Mouse (Mus musculus): Measurements from ENCODE around the gene Gal3st1. TPM values are rescaled to one million over a fixed set of nuclear protein-coding genes. Genes with fewer than 3 reads are reported as not detected.

Gal3st1 gene
- total RNA-seq, 1 experiment from 2014 or later: not detected

Other genes starting within 250 kb of the Gal3st1 start
- not detected in 2 replicates for gene Osbp2, start 119.7 kb upstream of the Gal3st1 start, total RNA-seq (2017)
- gene 4921536K21Rik, start 88.5 kb upstream of the Gal3st1 start, total RNA-seq (2017): 0.25 and 0.47 TPM in 2 replicates
- gene Dusp18, start 88.4 kb upstream of the Gal3st1 start, total RNA-seq (2017): 0.81 and 1.5 TPM in 2 replicates
- 2.9 and 3.6 TPM in 2 replicates for gene Slc35e4, start 69.0 kb upstream of the Gal3st1 start, total RNA-seq (2017)
- 80.5 and 82.4 TPM in 2 replicates for gene Tcn2, start 51.5 kb upstream of the Gal3st1 start, total RNA-seq (2017)
- gene Pes1, start 19.7 kb upstream of the Gal3st1 start, total RNA-seq (2017): 42.6 and 51.2 TPM in 2 replicates
- not detected in 2 replicates for gene 4930556J24Rik, start 6.9 kb upstream of the Gal3st1 start, total RNA-seq (2017)
- not detected in 2 replicates for gene Sec14l4, start 47.8 kb downstream of the Gal3st1 start, total RNA-seq (2017)
- not detected in 2 replicates for gene Sec14l3, start 81.2 kb downstream of the Gal3st1 start, total RNA-seq (2017)
- gene Mtfp1, start 111.8 kb downstream of the Gal3st1 start, total RNA-seq (2017): 1.8 TPM in 1 of 2 replicates, not detected in the other
- 0.47 TPM in 1 of 2 replicates, not detected in the other for gene Sec14l2, start 139.8 kb downstream of the Gal3st1 start, total RNA-seq (2017)
- 32.2 and 39.6 TPM in 2 replicates for gene Rnf215, start 151.6 kb downstream of the Gal3st1 start, total RNA-seq (2017)
- gene Ccdc157, start 176.7 kb downstream of the Gal3st1 start, total RNA-seq (2017): 3.6 and 5.0 TPM in 2 replicates
- gene Sf3a1, start 176.7 kb downstream of the Gal3st1 start, total RNA-seq (2017): 26.0 and 26.3 TPM in 2 replicates
- gene Tbc1d10a, start 203.2 kb downstream of the Gal3st1 start, total RNA-seq (2017): 23.5 and 24.8 TPM in 2 replicates
- 1.7 and 2.2 TPM in 2 replicates for gene Castor1, start 234.6 kb downstream of the Gal3st1 start, total RNA-seq (2017)